Mouse (Mus musculus) cerebellum, adult 2 months (tissue): ENCODE results near the gene Arsa. TPM values are rescaled to one million over a fixed set of nuclear protein-coding genes. Genes with fewer than 3 reads are reported as not detected.

Experiments
- DNase-seq, 2 experiments: peaks; one replicate each; pipeline ENCODE4 v3.0.0; 2021
- H3K27ac ChIP-seq: fragments of 200-500 bp; 2 replicates; pipeline ENCODE4 v1.5.1; 2012; ENCODE audit warnings: low read length, control low read depth, inconsistent platforms; ENCODE audit not compliant: insufficient read depth
- H3K27me3 ChIP-seq: fragments of 200-500 bp; 2 replicates; pipeline ENCODE4 v1.6.1; 2012; ENCODE audit warnings: inconsistent platforms, mild to moderate bottlenecking, low read length, moderate library complexity; ENCODE audit not compliant: control insufficient read depth, insufficient read depth
- H3K4me1 ChIP-seq: fragments of 200-500 bp; 2 replicates; pipeline ENCODE4 v1.6.1; 2011; ENCODE audit warnings: low read length; ENCODE audit not compliant: control insufficient read depth, insufficient read depth
- H3K4me3 ChIP-seq: fragments of 200-500 bp; replicated peaks from 2 replicates; pipeline ENCODE3; 2011; ENCODE audit warnings: mild to moderate bottlenecking, low read depth, low read length, control low read depth; ENCODE audit not compliant: insufficient read depth
- CTCF ChIP-seq: fragments of 200-500 bp; IDR thresholded peaks from 2 replicates; pipeline ENCODE4 v1.5.1; 2011; ENCODE audit warnings: low read depth, mild to moderate bottlenecking, control low read depth, low read length, moderate library complexity, borderline replicate concordance; ENCODE audit not compliant: insufficient read depth
- POLR2A ChIP-seq: fragments of 200-500 bp; IDR thresholded peaks from 2 replicates; pipeline ENCODE4 v1.6.1; 2011; ENCODE audit warnings: low read length, control low read depth, borderline replicate concordance; ENCODE audit not compliant: insufficient read depth
- WGBS: fragments of 180-500 bp; shearing (Covaris S2); methylation state at CpG from one replicate; pipeline ENCODE4 v1.1.7; 2018; 5-methylcytosine and 5-hydroxymethylcytosine counted together
- polyA plus RNA-seq: library from polyadenylated mRNA; depleted of rRNA; stranded (reverse); fragments of >200 nt; gene quantifications from 2 replicates; pipeline ENCODE4 v1.2.3, GENCODE M21; 2012; rRNA removed

The Arsa gene
- polyA plus RNA-seq, result 39.2 and 40.9 TPM in 2 replicates

DNA sequence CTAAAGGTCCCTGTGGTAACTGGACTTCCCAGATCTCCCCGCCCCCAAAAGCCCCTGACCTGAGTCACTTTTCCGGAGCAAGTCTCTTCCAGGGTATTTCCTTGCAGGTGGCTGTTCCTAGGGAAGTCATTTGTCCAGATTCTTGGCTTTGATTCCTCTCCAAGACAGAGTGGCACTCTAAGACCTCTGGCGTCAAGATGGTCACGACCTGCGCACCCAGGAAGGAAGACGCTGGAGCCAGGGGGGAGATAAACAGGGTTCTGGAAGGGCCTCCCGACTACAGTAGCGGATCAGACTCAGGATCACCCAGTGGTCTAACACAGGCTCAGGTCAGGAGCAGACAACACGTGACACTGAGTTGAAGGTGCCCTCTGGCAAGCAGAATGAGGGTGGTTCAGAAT, at the start of gene Arsa:
Gene Arsa, minus strand, starts transcription at position 335 of the 401 bp plus-strand sequence.
- Histone ChIP-seq H3K27me3 (no peaks in the 10 kb centered on the region), H3K4me3 (peak within 1 kb of the TSS; percentile 92), H3K4me1 (peaks cover 22% of the 10 kb centered on the region), H3K27ac (peak within 1 kb of the TSS; percentile 62)
- TF ChIP-seq CTCF (no peak), POLR2A (no peak)
- peak in 1 of 2 experiments; percentile 32 for DNase-seq
- WGBS, result 33% methylated on average over 9 of the region's 9 CpGs

DNA sequence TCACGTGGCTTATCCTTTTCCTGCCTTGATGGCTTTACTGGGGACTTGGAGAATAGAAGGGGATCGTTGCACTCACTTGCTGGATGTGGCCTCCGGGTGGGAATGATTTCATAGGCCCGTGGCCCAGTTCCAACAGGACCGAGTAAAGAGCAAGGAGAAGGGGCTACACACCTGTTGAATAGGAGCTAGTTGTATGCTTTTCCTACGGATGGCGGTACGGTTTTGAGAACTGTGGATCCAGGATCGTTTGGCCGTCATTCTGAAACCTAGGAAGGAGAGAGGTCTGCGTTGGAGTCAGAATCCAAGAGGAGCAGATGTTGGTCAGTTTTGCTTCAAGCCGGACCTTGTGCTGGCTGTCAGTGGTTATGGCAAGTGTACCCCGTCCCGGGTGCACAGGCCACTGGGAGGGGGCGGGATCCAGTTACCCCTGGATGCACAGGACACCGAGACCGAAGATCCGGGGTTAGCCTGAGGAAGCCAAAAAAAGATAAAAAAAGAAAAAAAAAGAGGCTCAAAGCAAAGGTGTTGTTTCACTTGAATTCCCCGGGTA, 49.6 kb upstream of the Arsa start:
- TF ChIP-seq CTCF (no peak), POLR2A (no peak)
- H3K4me1 ChIP-seq, result peaks cover 56% of the 10 kb centered on the region
- 51% methylated on average over 19 of the region's 19 CpGs for WGBS
- H3K4me3 ChIP-seq, result no peak overlapping the region
- DNase-seq, result peak; percentile 39 to 44
- peak overlapping the region; percentile 33; the same call in 1 of the 2 replicates for H3K27ac ChIP-seq
- H3K27me3 ChIP-seq, result no peaks in the 10 kb centered on the region

DNA sequence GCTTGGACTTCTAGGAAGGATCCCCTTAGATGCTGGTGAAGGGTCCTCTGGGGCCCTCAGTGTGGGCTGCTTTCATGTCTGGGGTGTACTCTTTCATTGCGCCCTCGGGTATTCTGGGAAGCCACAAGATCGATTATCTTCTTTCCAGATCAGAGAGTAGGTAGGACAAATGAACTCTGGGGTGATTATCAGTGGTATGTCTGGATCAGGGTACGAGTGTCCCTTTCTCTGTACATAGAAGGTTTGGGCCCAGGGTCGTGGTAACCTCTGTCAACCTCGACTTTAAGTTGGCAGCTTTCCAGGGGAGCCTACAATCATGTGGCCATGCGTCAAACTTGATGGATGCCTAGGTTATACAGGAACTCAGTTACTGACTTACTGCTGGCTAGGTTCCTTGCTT, 48.7 kb upstream of the Arsa start:
- WGBS, result 26% methylated on average over 7 of the region's 7 CpGs
- Histone ChIP-seq H3K4me3 (peak overlapping the region; percentile 66), H3K27me3 (no peaks in the 10 kb centered on the region), H3K27ac (peak overlapping the region; percentile 79), H3K4me1 (peaks cover 56% of the 10 kb centered on the region)
- peak in 1 of 2 experiments; percentile 47 for DNase-seq
- TF ChIP-seq CTCF (no peak), POLR2A (no peak)

DNA sequence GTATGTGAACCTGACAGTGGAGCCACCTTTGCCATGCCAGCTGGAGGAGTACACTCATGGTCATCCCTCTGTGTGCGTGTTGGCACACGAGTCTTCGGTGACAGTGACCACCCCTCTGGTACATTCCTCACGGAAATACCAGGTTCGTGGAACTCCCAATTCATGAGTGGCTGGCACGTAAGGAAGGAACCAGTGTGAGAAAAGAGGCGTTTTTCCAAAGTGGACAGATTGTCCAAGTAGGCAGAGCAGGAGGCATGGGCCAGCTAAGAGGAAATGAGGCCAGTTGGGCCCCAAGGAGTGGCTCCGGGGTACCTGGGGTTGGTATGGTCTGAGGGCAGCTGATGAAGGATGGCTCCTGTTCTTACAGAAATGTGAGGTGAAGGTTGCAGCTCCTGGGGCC, 48.2 kb upstream of the Arsa start:
- no peak for TF ChIP-seq CTCF
- TF ChIP-seq POLR2A, result peak; percentile 33; the same call in 1 of the 2 replicates
- peak overlapping the region; percentile 66 for H3K4me3 ChIP-seq
- no peaks in the 10 kb centered on the region for H3K27me3 ChIP-seq
- DNase-seq, result peak; percentile 83 to 92
- H3K27ac ChIP-seq, result peak overlapping the region; percentile 79
- peaks cover 53% of the 10 kb centered on the region for H3K4me1 ChIP-seq
- whole genome bisulfite sequencing, result 10% methylated on average over 8 of the region's 8 CpGs

DNA sequence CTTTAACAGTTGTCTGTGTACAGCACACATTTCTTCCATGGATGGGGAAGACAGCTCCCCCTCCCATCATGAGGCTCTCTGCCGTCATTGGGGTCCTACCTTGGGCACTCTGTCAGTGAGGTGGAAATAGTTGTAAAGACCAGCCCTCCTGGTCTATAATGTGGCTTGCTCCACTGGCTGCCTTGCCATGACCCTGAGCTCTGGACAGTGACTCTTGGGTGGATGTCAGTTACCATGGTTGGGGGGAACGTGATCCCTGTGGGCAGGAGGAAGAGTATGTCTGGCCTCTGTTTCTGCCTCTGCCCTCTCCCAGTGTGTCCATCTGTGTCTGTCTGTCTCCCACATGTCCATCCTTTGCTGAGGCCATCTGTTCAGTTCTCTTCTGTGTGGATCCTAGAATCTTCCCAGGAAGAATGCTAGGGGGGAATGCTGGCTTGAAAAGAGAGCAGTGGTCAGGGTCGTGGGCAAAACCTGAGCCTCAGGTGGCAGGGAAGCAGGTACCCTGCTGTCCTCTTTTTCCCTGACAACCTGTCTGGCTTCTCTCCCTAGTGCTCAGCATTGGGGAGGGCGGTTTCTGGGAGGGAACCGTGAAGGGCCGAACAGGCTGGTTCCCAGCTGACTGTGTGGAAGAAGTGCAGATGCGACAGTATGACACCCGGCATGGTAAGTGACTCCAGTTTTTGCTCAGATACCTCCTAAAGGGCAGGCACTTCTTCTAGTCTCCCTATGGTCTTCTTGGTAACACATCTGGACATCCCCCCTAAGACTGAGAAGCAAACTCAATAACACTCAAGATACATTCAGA, 47.6 kb upstream of the Arsa start:
- no peak for TF ChIP-seq CTCF
- peak; percentile 30; the same call in 1 of the 2 replicates for TF ChIP-seq POLR2A
- peaks cover 50% of the 10 kb centered on the region for H3K4me1 ChIP-seq
- DNase-seq, result peak; percentile 80 to 81
- 9% methylated on average over 8 of the region's 8 CpGs for WGBS
- no peaks in the 10 kb centered on the region for H3K27me3 ChIP-seq
- H3K4me3 ChIP-seq, result peak overlapping the region; percentile 66
- H3K27ac ChIP-seq, result peak overlapping the region; percentile 79

DNA sequence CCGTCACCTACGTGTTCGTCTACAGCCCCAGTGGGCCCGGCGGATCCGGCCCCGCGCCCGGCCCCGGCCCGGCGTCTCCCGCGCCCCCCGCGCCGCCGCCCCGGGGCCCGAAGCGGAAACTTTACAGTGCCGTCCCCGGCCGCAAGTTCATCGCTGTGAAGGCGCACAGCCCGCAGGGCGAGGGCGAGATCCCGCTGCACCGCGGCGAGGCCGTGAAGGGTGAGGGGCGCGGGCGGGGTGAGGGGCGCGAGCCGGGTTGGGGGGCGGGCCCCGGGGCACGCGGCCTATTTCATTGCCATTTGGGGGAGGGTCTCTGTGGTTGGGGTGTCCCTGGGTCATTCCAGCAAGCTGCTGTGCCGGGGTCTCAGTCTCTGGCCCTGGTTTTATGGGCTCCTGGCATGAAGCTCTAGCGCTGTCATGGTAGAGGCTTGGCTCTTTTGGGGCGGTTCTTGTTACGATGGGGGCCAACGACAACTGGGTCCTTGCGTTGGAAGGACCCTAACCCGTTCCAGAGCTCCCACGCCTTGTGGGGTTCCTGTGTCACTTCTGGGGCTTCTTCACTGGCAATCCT, 46.9 kb upstream of the Arsa start:
- Histone ChIP-seq H3K27me3 (no peaks in the 10 kb centered on the region), H3K27ac (peak overlapping the region; percentile 79), H3K4me1 (peaks cover 47% of the 10 kb centered on the region), H3K4me3 (peak overlapping the region; percentile 66)
- 13% methylated on average over 51 of the region's 52 CpGs for WGBS
- TF ChIP-seq POLR2A, result no peak
- no peak for TF ChIP-seq CTCF
- DNase-seq, result peak; percentile 45 to 61

DNA sequence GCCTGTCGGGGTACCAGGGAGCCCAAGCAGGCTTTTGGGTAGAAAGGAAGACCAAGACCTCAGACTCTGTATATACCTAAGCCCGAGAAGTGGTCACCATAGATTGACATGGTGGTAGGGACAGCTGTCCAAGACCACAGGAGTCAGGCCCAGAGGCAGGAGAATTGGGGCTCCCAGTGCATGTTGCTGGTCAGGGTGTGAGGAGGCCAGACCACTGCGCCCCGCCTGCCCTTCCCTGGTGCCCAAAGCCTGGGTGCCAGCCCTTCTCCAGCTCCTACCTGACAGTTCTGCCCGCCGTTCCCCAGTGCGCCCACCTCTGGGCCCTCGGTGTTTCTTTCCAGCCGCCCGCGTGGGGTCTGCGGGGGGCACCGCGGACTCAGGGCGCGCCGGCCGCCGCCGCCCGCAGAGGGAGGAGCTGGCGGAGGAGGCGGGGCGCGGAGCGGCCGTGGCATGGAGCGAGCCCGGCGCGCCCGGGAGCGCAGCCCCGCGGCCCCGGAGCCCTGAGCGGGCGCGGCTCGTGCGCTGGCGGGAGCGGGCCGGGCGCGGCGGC, 46.1 kb upstream of the Arsa start:
- Histone ChIP-seq H3K4me1 (peaks cover 40% of the 10 kb centered on the region), H3K27ac (peak overlapping the region; percentile 99), H3K4me3 (peak overlapping the region; percentile 73), H3K27me3 (no peaks in the 10 kb centered on the region)
- no peak; the same call in 1 of the 2 replicates for TF ChIP-seq POLR2A
- DNase-seq, result peak; percentile 78 to 84
- 6% methylated on average over 37 of the region's 47 CpGs for WGBS
